Mouse (Mus musculus) hindbrain, embryonic 15.5 days (tissue): Measurements from ENCODE around the gene Nip7. TPM values are rescaled to one million over a fixed set of nuclear protein-coding genes. Genes with fewer than 3 reads are reported as not detected.

ENCODE experiments used
- ATAC-seq: fragments of 200-750 bp; cut with Nextera tagmentation; 2 replicates; pipeline ENCODE4 v1.8.0; 2017; ENCODE audit warnings: low read depth, moderate number of reproducible peaks, moderate TSS enrichment; ENCODE audit not compliant: low FRiP score
- H3K27ac ChIP-seq: fragments of 300-500 bp; sonication (generic); replicated peaks from 2 replicates; pipeline ENCODE4 v1.5.1; 2015; ENCODE audit warnings: mild to moderate bottlenecking, inconsistent platforms
- H3K27me3 ChIP-seq: fragments of 300-500 bp; sonication (generic); 2 replicates; pipeline ENCODE4 v1.6.1; 2015; ENCODE audit warnings: control low read depth, inconsistent platforms
- H3K36me3 ChIP-seq: fragments of 300-500 bp; sonication (generic); 2 replicates; pipeline ENCODE4 v1.6.1; 2015; ENCODE audit warnings: control low read depth, inconsistent platforms
- H3K4me1 ChIP-seq: fragments of 300-500 bp; sonication (generic); replicated peaks from 2 replicates; pipeline ENCODE4 v1.6.1; 2015; ENCODE audit warnings: control low read depth, inconsistent platforms
- H3K4me2 ChIP-seq: fragments of 300-500 bp; sonication (generic); 2 replicates; pipeline ENCODE4 v1.6.1; 2015; ENCODE audit warnings: moderate library complexity, mild to moderate bottlenecking, inconsistent platforms
- H3K4me3 ChIP-seq: fragments of 300-500 bp; sonication (generic); 2 replicates; pipeline ENCODE4 v1.5.1; 2015; ENCODE audit warnings: mild to moderate bottlenecking, inconsistent platforms
- H3K9ac ChIP-seq: fragments of 300-500 bp; sonication (generic); 2 replicates; pipeline ENCODE4 v1.6.1; 2015; ENCODE audit warnings: inconsistent platforms
- H3K9me3 ChIP-seq: fragments of 300-500 bp; sonication (generic); 2 replicates; pipeline ENCODE4 v1.6.1; 2016; ENCODE audit warnings: control low read depth, inconsistent platforms
- WGBS: fragments of 180-500 bp; shearing (Covaris S2); methylation state at CpG from one replicate; pipeline ENCODE4 v1.1.7; 2015; 5-methylcytosine and 5-hydroxymethylcytosine counted together
- polyA plus RNA-seq: library from polyadenylated mRNA; unstranded; fragments of >200 nt; fragmentation: Nextera tagmentation; extraction: Ambion mirVana; gene quantifications from 2 replicates; pipeline ENCODE4 v1.2.1, GENCODE M21; 2015

Gene Nip7
- polyA plus RNA-seq, 1 experiment from 2014 or later: 62.2 TPM

DNA sequence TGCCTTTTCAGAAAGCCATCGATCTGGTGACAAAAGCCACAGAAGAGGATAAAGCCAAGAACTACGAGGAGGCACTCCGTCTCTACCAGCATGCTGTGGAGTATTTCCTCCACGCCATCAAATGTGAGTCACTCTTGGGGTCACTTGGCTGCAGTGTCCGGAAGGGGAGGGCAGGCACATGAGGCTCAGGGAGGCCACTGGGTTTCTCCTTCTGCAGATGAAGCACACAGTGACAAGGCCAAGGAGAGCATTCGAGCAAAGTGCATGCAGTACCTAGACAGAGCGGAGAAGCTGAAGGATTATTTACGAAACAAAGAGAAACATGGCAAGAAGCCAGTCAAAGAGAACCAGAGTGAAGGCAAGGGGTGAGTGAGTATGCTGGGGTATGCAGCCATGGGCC is 20.1 kb upstream of the Nip7 start:
- Histone ChIP-seq H3K4me2 (no peak overlapping the region), H3K9me3 (no peaks in the 10 kb centered on the region), H3K27ac (no peak overlapping the region), H3K9ac (no peak overlapping the region), H3K4me3 (no peak overlapping the region), H3K36me3 (peaks cover 41% of the 10 kb centered on the region), H3K27me3 (no peaks in the 10 kb centered on the region), H3K4me1 (peaks cover 23% of the 10 kb centered on the region)
- no peak for ATAC-seq
- WGBS: 89% methylated on average over 8 of the region's 8 CpGs

DNA sequence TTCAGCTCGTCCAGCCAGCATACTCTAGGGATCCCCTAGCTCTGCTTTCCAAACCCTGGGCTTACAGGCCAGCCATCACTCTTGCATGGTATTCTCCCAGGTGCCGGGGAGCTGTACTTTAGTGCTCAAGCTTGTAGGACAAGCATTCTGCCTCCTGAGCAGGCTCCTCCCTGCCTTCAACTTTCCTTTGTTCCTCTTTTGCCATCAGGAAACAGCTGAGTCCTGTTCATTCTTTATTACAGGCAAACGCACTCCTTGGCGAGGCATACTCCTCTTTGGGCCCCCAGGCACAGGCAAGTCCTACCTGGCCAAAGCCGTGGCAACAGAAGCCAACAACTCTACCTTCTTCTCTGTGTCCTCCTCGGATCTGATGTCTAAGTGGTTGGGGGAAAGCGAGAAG is 16.0 kb upstream of the Nip7 start:
- WGBS: 86% methylated on average over 7 of the region's 7 CpGs
- no peaks in the 10 kb centered on the region for H3K27me3 ChIP-seq
- no peak overlapping the region for H3K27ac ChIP-seq
- ATAC-seq: no peak
- peaks cover 79% of the 10 kb centered on the region for H3K36me3 ChIP-seq
- no peak overlapping the region for H3K4me2 ChIP-seq
- no peaks in the 10 kb centered on the region for H3K9me3 ChIP-seq
- H3K4me3 ChIP-seq: no peak overlapping the region
- no peak overlapping the region for H3K9ac ChIP-seq
- H3K4me1 ChIP-seq: no peaks in the 10 kb centered on the region

DNA sequence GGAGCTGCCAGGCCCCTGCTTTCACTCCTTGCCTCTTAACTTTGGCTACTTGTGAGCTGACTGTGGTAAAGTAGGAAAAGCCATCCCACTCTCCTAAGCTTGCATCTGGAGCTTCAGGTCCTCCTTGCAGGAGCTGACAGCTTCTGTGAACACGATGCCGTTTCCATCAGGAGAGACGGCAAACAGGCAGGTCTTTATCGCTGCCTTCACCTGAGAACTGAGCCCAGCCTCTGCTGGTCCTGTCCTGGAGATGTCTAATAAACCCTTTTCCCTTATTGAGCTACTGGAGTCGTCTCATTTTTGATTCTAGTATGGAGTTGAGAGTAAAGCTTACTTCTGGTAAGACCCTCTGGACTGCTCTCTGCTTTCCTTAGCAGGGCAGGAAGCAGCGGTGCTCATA is 11.2 kb upstream of the Nip7 start:
- no peak overlapping the region for H3K4me2 ChIP-seq
- ATAC-seq: no peak
- no peaks in the 10 kb centered on the region for H3K9me3 ChIP-seq
- 93% methylated on average over 6 of the region's 6 CpGs for WGBS
- H3K36me3 ChIP-seq: peaks cover 77% of the 10 kb centered on the region
- H3K9ac ChIP-seq: no peak overlapping the region
- H3K27ac ChIP-seq: no peak overlapping the region
- no peaks in the 10 kb centered on the region for H3K27me3 ChIP-seq
- peaks cover 22% of the 10 kb centered on the region for H3K4me1 ChIP-seq
- H3K4me3 ChIP-seq: no peak overlapping the region

DNA sequence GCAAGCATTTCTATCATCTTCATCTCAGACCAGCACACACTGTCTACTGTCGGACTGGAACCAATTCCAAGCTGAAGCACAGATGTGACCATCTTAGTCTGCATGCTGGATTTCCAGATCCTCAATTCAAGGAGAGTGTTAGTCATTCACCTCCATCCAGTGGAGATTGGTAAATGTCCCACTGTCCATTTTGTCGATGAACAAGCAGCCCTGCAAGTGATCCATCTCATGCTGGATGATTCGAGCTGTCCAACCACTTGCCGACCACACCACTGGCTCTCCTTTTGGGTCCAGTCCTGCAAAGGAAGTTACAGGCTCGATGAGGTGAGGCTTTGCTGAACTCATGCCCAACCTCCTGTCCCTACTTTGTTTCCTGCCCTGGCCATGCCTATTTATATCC is 9.7 kb upstream of the Nip7 start:
- no peaks in the 10 kb centered on the region for H3K9me3 ChIP-seq
- peak overlapping the region; percentile 70; the same call in 1 of the 2 replicates for H3K4me3 ChIP-seq
- no peaks in the 10 kb centered on the region for H3K27me3 ChIP-seq
- no peak overlapping the region for H3K27ac ChIP-seq
- 87% methylated on average over 5 of the region's 5 CpGs for WGBS
- no peak overlapping the region for H3K9ac ChIP-seq
- ATAC-seq: no peak
- no peak overlapping the region for H3K4me2 ChIP-seq
- peaks cover 22% of the 10 kb centered on the region for H3K4me1 ChIP-seq
- H3K36me3 ChIP-seq: peaks cover 75% of the 10 kb centered on the region

DNA sequence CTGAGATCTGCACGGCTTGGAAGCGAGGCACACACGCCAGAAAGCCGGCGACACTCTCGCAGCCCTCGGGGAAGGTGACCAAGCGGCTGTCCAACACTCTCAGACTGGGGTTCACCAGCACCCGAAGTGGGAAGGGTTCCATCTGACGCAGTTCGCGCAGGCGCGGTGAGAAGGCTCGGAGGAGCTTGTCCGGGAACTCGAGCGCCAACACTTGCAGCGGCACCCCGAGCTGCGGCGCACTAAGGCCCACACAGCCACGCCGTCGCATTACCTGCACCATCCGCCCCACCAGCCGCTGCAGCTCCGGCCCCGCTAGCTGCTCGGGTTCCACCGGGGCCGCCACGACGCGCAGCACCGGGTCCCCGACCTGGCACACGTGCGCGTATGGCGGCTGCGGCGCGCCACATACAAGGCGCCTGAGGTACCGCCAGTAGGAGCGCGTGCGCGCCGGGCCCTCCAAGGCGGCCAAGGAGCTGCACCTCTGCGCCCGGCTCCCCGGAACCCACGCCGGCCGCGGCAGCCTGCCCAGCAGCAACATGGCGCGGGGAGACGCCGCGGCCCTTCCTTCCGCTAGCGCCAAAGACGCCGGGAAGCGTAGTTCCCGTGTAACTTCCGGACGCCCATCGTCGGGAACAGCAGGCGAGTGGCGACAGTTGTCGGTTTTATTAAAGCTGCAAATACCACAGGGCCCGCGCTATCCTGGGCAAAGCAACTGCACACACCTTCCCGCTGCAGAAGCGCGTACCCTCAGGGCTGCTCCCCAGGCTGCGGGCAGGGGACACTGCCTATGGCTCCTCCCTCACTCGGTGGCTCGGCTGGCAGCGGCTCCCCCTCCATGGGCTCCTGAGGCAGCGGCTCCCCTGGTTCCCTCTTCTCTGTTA is 8.4 kb upstream of the Nip7 start, which contains the start of gene Pdf:
Gene Pdf, minus strand, starts transcription at position 554 of the 881 bp plus-strand sequence.
- no peaks in the 10 kb centered on the region for H3K9me3 ChIP-seq
- peaks cover 22% of the 10 kb centered on the region for H3K4me1 ChIP-seq
- H3K4me3 ChIP-seq: peak within 1 kb of the TSS; percentile 70
- H3K9ac ChIP-seq: peak within 1 kb of the TSS; percentile 63
- peak; percentile 90 for ATAC-seq
- peak within 1 kb of the TSS; percentile 82 for H3K4me2 ChIP-seq
- peak within 1 kb of the TSS; percentile 86 for H3K27ac ChIP-seq
- WGBS: under 1% methylated on average over 82 of the region's 87 CpGs
- H3K27me3 ChIP-seq: no peaks in the 10 kb centered on the region
- peaks cover 76% of the 10 kb centered on the region for H3K36me3 ChIP-seq

DNA sequence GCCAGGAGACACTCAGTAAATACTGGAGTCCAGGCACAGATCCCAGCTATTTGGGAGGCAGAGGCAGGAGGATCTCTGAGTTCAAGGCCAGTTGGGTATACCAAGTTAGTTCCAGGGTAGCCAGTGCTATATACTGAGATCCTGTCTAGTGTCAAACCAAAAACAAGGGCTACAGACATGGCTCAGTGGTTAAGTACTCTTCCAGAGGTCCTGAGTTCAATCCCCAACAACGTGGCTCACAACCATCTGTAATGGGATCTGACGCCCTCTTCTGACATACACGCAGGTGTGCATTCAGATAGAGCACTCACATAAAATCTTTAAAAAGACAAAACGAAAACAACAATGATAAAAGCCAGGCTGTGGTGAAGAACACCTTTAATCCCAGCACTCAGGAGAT is 7.2 kb upstream of the Nip7 start:
- Histone ChIP-seq H3K36me3 (peaks cover 73% of the 10 kb centered on the region), H3K4me3 (no peak overlapping the region), H3K9me3 (no peaks in the 10 kb centered on the region), H3K9ac (no peak overlapping the region), H3K4me2 (peak overlapping the region; percentile 82; the same call in 1 of the 2 replicates), H3K27me3 (no peaks in the 10 kb centered on the region), H3K27ac (no peak overlapping the region), H3K4me1 (peaks cover 23% of the 10 kb centered on the region)
- WGBS: 92% methylated on average over 4 of the region's 4 CpGs
- no peak for ATAC-seq

DNA sequence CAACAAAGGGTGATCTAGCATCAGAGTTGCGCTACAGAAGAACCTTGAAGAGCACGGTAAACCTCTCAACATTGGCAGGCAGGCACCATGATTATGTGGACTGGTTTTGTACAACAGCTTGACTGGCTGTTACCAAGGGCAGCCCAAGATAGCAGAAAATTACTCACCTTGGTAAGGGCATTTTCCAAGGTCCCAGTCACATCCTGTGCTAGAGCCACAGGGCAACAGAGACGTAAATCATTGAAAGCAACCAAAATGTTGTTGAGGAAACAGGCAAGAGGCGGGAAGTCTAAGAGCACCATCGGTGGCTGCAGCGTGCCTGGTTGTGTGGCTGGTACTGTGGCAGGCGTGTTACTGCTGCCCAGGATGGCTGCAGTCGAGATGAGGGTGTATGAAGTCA is 4.6 kb upstream of the Nip7 start:
- 98% methylated on average over 8 of the region's 8 CpGs for WGBS
- Histone ChIP-seq H3K27ac (no peak overlapping the region), H3K36me3 (peaks cover 49% of the 10 kb centered on the region), H3K4me2 (no peak overlapping the region), H3K4me1 (peaks cover 38% of the 10 kb centered on the region), H3K9me3 (no peaks in the 10 kb centered on the region), H3K4me3 (no peak overlapping the region), H3K9ac (no peak overlapping the region), H3K27me3 (no peaks in the 10 kb centered on the region)
- ATAC-seq: no peak

DNA sequence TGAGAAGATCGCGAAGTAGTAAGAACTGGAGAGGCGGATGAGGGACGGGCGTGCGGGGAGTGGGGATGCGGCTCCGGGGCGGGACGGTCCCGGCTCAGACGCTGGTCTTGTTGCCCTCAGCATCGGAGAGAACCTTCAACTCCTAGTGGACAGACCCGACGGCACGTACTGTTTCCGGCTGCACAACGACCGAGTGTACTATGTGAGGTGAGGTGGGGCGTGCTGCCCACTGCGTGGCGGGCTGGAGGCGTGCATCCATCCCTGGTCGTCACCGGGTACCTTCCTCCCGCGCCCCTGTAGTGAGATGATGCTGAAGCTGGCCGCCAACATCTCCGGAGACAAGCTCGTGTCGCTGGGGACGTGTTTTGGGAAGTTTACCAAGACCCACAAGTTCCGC is 294 bp downstream of the Nip7 start:
- H3K36me3 ChIP-seq: peaks cover 42% of the 10 kb centered on the region
- H3K9ac ChIP-seq: peak overlapping the region; percentile 75
- peak overlapping the region; percentile 63 for H3K27ac ChIP-seq
- no peak; the same call in 1 of the 2 replicates for ATAC-seq
- no peaks in the 10 kb centered on the region for H3K27me3 ChIP-seq
- under 1% methylated on average over 33 of the region's 33 CpGs for WGBS
- H3K4me2 ChIP-seq: peak overlapping the region; percentile 92
- no peaks in the 10 kb centered on the region for H3K9me3 ChIP-seq
- peak overlapping the region; percentile 84 for H3K4me3 ChIP-seq
- peaks cover 31% of the 10 kb centered on the region for H3K4me1 ChIP-seq

DNA sequence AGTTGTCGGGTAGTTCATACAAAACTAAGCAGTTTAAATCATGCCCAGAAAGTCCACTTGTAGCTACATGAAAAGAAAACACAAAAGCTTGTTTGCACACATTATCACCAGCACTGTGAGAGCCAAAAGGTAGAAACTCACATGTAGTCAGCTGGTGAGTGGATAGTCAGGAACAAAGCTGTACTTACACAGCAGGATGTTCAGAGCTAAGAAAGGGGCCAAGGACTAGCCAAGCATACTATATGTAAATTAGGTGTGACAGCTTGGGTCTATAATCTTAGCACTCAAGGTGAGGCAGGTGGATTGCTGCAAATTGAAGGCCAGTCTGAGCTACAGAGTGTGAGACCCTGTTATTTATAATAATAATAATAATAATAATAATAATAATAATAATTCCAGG is 5.9 kb downstream of the Nip7 start:
- H3K27ac ChIP-seq: no peak overlapping the region
- no peaks in the 10 kb centered on the region for H3K27me3 ChIP-seq
- no peak overlapping the region for H3K9ac ChIP-seq
- 97% methylated on average over 1 of the region's 1 CpGs for WGBS
- H3K4me2 ChIP-seq: no peak overlapping the region
- H3K4me3 ChIP-seq: no peak overlapping the region
- H3K36me3 ChIP-seq: peaks cover 20% of the 10 kb centered on the region
- H3K4me1 ChIP-seq: peaks cover 10% of the 10 kb centered on the region
- no peak for ATAC-seq
- H3K9me3 ChIP-seq: no peaks in the 10 kb centered on the region

DNA sequence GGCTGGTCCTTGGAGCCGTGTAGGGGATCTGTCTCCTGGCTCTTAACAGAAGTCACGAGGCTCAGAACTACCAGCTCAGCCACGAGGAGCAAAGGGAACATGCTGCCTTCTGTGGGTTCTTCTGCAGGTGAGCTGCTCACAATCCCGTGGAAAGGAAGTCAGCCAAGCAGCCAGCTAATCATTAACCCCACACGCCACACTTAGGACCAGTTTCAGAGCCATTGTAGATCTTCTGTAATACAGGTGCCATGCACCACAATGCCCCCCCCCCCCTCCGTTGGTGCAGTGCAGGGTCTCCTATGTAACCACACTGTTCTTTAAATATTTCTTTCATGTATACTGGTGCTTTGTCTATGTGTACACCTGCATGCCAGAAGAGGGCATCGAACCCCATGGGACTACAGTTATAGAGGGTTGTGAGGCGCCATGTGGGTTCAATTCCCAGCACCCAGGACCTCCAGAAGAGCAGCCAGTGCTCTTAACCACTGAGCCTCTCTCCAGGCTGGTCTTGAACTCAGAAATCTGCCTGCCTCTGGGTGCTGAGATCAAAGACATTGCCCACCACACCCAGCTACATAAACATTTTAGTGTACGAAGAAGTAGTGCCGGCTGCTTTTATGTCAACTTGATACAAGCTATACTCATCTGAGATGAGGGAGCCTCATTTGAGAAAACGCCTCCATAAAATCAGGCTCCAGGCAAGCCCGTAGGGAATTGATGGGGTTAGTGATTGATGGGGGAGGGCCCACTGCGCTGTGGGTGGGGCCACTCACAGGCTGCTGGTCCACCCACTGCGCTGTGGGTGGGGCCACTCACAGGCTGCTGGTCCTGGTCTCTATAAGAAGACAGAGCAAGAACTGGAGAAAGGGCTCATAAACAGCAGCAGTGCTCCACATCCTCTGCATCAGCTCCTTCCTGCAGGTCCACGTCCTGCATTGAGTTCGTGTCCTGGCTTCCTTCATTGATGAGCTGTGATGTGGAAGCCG is 9.1 kb downstream of the Nip7 start, which contains the start of gene Tmed6:
Gene Tmed6, minus strand, starts transcription at position 134 of the 986 bp plus-strand sequence.
- no peak within 1 kb of the TSS for H3K4me3 ChIP-seq
- H3K36me3 ChIP-seq: peaks cover 18% of the 10 kb centered on the region
- no peak for ATAC-seq
- H3K27ac ChIP-seq: no peak within 1 kb of the TSS
- H3K9ac ChIP-seq: no peak within 1 kb of the TSS
- H3K4me1 ChIP-seq: no peaks in the 10 kb centered on the region
- 61% methylated on average over 17 of the region's 17 CpGs for WGBS
- no peaks in the 10 kb centered on the region for H3K9me3 ChIP-seq
- H3K4me2 ChIP-seq: no peak within 1 kb of the TSS
- H3K27me3 ChIP-seq: no peaks in the 10 kb centered on the region

DNA sequence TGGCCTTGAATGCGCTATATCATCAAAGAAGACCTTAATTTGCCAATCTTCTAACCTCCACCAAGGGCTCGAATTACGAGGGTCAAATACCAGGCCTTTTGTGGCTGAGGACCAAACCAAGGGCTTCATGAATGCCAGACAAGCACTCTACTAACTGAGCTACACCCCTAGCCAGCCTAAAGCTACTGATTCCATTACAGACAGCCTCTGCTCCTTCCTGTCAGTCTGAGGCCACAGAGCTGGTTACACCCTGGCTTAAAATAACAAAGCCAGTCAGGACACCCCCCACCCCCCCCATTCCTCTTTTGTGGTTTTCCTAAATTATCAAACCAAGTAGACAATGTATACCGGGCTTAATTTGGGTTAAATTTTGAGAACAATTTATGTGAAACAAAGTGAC is 17.0 kb downstream of the Nip7 start:
- Histone ChIP-seq H3K27ac (no peak overlapping the region), H3K9ac (no peak overlapping the region), H3K36me3 (peaks cover 70% of the 10 kb centered on the region), H3K27me3 (no peaks in the 10 kb centered on the region), H3K9me3 (no peaks in the 10 kb centered on the region), H3K4me3 (no peak overlapping the region), H3K4me1 (no peaks in the 10 kb centered on the region), H3K4me2 (no peak overlapping the region)
- WGBS: 94% methylated on average over 4 of the region's 4 CpGs
- no peak for ATAC-seq

DNA sequence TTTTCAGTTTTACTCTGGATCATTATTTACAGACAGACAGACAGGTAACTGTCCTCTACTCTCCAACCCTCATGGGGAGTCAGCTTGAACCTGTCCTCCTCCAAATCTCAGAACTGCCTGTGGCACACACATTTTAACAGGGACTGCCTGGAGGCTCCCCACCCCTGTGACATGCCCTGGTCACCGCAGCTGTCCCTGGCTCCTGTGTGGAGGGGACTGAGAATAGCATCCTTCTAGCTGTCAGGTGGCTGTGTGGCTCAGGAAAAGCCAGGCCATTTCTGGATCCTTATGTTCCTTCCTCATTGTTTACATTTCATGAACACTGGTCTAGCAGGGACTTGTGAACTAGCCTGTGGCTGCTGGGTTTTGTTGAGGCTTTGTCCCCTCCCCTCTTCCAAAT is 17.5 kb downstream of the Nip7 start:
- ATAC-seq: no peak
- H3K36me3 ChIP-seq: peaks cover 72% of the 10 kb centered on the region
- WGBS: 92% methylated on average over 1 of the region's 1 CpGs

More for the DNA sequence above, 17.5 kb downstream of the Nip7 start:
- Histone ChIP-seq H3K27ac (no peak overlapping the region), H3K27me3 (no peaks in the 10 kb centered on the region), H3K4me1 (no peaks in the 10 kb centered on the region), H3K9me3 (no peaks in the 10 kb centered on the region), H3K9ac (no peak overlapping the region), H3K4me3 (no peak overlapping the region), H3K4me2 (no peak overlapping the region)
